ENCODE assay signal across 8 mouse cellular contexts in the genomic region with DNA sequence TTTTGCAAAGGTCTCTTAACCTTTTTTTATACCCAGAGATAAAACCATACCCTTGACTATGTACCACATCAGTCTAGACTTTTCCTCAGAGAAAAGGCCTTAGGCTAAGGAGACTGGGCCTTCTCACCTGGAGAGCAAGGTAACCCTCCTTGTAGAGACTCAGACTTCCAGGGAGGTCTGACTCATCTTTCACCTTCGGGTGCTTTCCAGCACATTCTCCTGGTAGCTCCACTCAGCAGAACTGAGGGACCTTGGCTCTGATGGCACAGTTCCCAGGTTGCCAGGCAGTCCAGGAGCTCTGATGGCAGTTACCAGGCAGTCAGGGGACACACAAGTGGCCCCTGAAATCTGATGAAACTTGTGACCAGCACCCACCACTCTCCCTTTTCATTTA. TPM values are rescaled to one million over a fixed set of nuclear protein-coding genes. Genes with fewer than 3 reads are reported as not detected.
DNase-seq lines count a peak whose midpoint lies in the region; ATAC-seq lines count a peak whose summit lies in the region.

No protein-coding gene starts in this region.

- peak overlapping the region; percentile 79 for H3K4me3 ChIP-seq in forebrain, embryonic 12.5 days (replicated peaks)
- peak overlapping the region; percentile 95 for H3K4me3 ChIP-seq in neural tube, embryonic 13.5 days

- H3K9ac ChIP-seq in forebrain, embryonic 12.5 days: no peak overlapping the region
- peak overlapping the region; percentile 97 for H3K9ac ChIP-seq in neural tube, embryonic 13.5 days

- no peaks in the 10 kb centered on the region for H3K27me3 ChIP-seq in forebrain, embryonic 12.5 days
- H3K27me3 ChIP-seq in neural tube, embryonic 13.5 days: no peaks in the 10 kb centered on the region

- H3K4me2 ChIP-seq in forebrain, embryonic 12.5 days: peak overlapping the region; percentile 86
- peak overlapping the region; percentile 98 for H3K4me2 ChIP-seq in neural tube, embryonic 13.5 days

- peaks cover 38% of the 10 kb centered on the region for H3K4me1 ChIP-seq in forebrain, embryonic 12.5 days
- peaks cover 48% of the 10 kb centered on the region for H3K4me1 ChIP-seq in neural tube, embryonic 13.5 days (replicated peaks)

- 90% methylated on average over 1 of the region's 1 CpGs for WGBS in forebrain, embryonic 12.5 days
- 78% methylated on average over 1 of the region's 1 CpGs for WGBS in neural tube, embryonic 13.5 days

- no peak for ATAC-seq in forebrain, embryonic 12.5 days (ENCODE audit: low FRiP score)
- ATAC-seq in neural tube, embryonic 13.5 days (ENCODE audit: low read depth): no peak

- peak overlapping the region; percentile 38; the same call in 1 of the 2 replicates for H3K27ac ChIP-seq in forebrain, embryonic 12.5 days
- peak overlapping the region; percentile 98; the same call in 1 of the 2 replicates for H3K27ac ChIP-seq in neural tube, embryonic 13.5 days (replicated peaks)

- intact Hi-C loops in heart, postnatal 25 days (cut with DNase I): no loop called here

- H3K36me3 ChIP-seq in forebrain, embryonic 12.5 days (replicated peaks): 0 out of 2 replicates have a peak, but pooled peaks cover 4% of the 10 kb centered on the region
- no peaks in the 10 kb centered on the region for H3K36me3 ChIP-seq in neural tube, embryonic 13.5 days

- DNase-seq in heart, adult 18-20 months: peak; percentile 61 to 69
- DNase-seq in heart, postnatal 25 days (ENCODE audit: low spot score): no peak
- peak; percentile 54 for DNase-seq in adipocyte (ENCODE audit: low spot score)
- peak; percentile 65 to 76 for DNase-seq in kidney, adult 8-10 months
- DNase-seq in spleen, adult 18-20 months: no peak
- no peak for DNase-seq in urinary bladder, postnatal 36 days (ENCODE audit: low spot score in 2 of 2)

- no peaks in the 10 kb centered on the region for H3K9me3 ChIP-seq in forebrain, embryonic 12.5 days
- H3K9me3 ChIP-seq in neural tube, embryonic 13.5 days: no peaks in the 10 kb centered on the region

RNA-seq across cellular contexts. Expression of a gene that starts 2.4 kb away (rescaled TPM):
- total RNA-seq in heart, adult 18-20 months (2021): 100 to 1,000 TPM; 158 to 190 TPM
- 10 to 100 TPM; 41.8 to 77.1 TPM for total RNA-seq in heart, postnatal 25 days (2021)
- 58.9 and 61.6 TPM in 2 replicates for polyA plus RNA-seq in forebrain, embryonic 12.5 days (2016; fragmentation: Nextera tagmentation; extraction: Ambion mirVana)
- polyA plus RNA-seq in neural tube, embryonic 13.5 days (2015; fragmentation: Nextera tagmentation; extraction: Ambion mirVana): 72.8 and 78.2 TPM in 2 replicates

RNA-seq across cellular contexts. Expression of a gene that starts 53.4 kb away (rescaled TPM):
- total RNA-seq in heart, adult 18-20 months (2021): 10 to 100 TPM; 23.2 to 25.9 TPM
- 10 to 100 TPM; 20.5 to 23.1 TPM for total RNA-seq in heart, postnatal 25 days (2021)
- polyA plus RNA-seq in forebrain, embryonic 12.5 days (2016; fragmentation: Nextera tagmentation; extraction: Ambion mirVana): 38.5 and 38.6 TPM in 2 replicates
- 41.7 and 44.5 TPM in 2 replicates for polyA plus RNA-seq in neural tube, embryonic 13.5 days (2015; fragmentation: Nextera tagmentation; extraction: Ambion mirVana)

RNA-seq across cellular contexts. Expression of a gene that starts 53.7 kb away (rescaled TPM):
- 10 to 100 TPM; 73.8 to 84.0 TPM for total RNA-seq in heart, adult 18-20 months (2021)
- total RNA-seq in heart, postnatal 25 days (2021): 10 to 100 TPM; 62.1 to 67.4 TPM
- 100 and 106 TPM in 2 replicates for polyA plus RNA-seq in forebrain, embryonic 12.5 days (2016; fragmentation: Nextera tagmentation; extraction: Ambion mirVana)
- 98.1 and 118 TPM in 2 replicates for polyA plus RNA-seq in neural tube, embryonic 13.5 days (2015; fragmentation: Nextera tagmentation; extraction: Ambion mirVana)

Comparison
In these comparisons a context has a peak if more than half of its experiments do, and no peak if none do; other contexts are left out.
1. DNase-seq: peak in heart, adult 18-20 months (2 of 2), adipocyte (single experiment) and kidney, adult 8-10 months (2 of 2); none in heart, postnatal 25 days (single experiment), spleen, adult 18-20 months (0 of 2) and urinary bladder, postnatal 36 days (0 of 2).